Mouse (Mus musculus): ENCODE results near the gene Vps33a. TPM values are rescaled to one million over a fixed set of nuclear protein-coding genes. Genes with fewer than 3 reads are reported as not detected.

The Vps33a gene
- polyA plus RNA-seq, 1 experiment from 2014 or later: 43.7 TPM

DNA sequence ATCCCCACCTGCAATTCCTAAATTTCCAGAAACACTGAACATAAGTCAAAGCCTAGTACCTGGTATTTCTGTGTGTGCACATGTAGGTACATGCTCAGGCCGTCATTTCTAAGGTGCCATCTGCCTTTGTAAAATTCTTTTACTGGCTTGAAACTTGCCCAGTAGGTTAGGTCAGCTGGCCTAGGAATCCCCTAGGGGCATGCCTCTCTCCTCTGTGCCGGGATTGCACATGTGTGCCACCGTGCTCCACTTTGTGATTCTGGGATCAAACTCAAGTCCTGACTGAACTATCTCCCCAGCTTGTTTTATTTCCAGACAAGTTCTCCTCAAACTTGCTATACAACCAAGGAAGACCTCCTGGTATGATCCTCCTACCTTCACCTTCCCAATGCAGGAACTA, 3.9 kb upstream of the Vps33a start:
- Histone ChIP-seq H3K9ac (no peak overlapping the region), H3K4me3 (no peak overlapping the region), H3K4me1 (peaks cover 7% of the 10 kb centered on the region), H3K36me3 (peaks cover 40% of the 10 kb centered on the region), H3K4me2 (replicated peaks) (no peak overlapping the region), H3K27ac (no peak overlapping the region), H3K27me3 (no peaks in the 10 kb centered on the region), H3K9me3 (replicated peaks) (no peaks in the 10 kb centered on the region)
- no peak for ATAC-seq (ENCODE audit: low FRiP score)
- WGBS: 82% methylated on average over 3 of the region's 3 CpGs

DNA sequence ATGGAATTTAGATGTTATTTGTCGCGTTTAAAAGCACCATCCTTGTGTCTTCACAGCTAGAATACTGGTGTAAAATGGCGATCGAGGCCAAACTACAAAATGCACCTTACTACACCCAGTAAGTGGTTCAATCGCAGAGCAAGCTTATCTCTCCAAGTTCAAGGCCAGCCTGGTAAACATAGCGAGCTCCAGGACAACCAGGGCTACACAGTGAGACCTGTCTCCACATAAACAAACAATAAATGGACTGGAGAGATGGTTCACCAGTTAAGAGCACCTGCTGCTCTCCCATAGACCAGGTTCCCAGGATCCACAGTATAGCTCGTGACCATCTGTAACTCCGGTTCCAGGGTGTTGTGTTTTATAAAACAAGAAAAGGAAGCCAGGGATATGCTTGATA, 524 bp upstream of the Vps33a start:
- no peak overlapping the region for H3K27ac ChIP-seq
- H3K4me3 ChIP-seq: peak overlapping the region; percentile 92
- no peaks in the 10 kb centered on the region for H3K9me3 ChIP-seq (replicated peaks)
- no peaks in the 10 kb centered on the region for H3K27me3 ChIP-seq
- H3K4me1 ChIP-seq: peaks cover 9% of the 10 kb centered on the region
- H3K36me3 ChIP-seq: peaks cover 37% of the 10 kb centered on the region
- WGBS: 65% methylated on average over 8 of the region's 8 CpGs
- ATAC-seq (ENCODE audit: low FRiP score): peak; percentile 21; the same call in 1 of the 2 replicates
- peak overlapping the region; percentile 90 for H3K4me2 ChIP-seq (replicated peaks)
- no peak overlapping the region for H3K9ac ChIP-seq

DNA sequence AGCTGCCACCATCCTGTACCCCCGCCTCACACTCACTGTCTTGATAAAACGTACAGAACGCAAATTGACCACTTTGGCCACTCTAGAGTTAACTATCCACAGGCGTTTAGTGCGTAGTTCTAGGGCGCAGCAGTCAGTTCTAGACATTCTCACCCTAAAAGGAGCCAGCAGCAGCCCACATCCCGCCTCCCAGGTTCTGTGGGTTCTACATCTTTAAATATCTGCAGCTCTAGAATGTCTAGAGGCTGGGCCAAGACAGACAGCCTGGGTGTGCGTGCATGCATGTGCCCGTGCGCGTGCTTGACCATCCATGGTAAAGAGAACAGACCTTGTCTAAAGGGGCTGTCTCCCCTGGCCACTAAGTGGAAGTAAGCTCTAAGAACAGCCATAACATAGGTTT, 11.7 kb downstream of the Vps33a start:
- H3K4me1 ChIP-seq: no peaks in the 10 kb centered on the region
- 93% methylated on average over 11 of the region's 11 CpGs for WGBS

DNA sequence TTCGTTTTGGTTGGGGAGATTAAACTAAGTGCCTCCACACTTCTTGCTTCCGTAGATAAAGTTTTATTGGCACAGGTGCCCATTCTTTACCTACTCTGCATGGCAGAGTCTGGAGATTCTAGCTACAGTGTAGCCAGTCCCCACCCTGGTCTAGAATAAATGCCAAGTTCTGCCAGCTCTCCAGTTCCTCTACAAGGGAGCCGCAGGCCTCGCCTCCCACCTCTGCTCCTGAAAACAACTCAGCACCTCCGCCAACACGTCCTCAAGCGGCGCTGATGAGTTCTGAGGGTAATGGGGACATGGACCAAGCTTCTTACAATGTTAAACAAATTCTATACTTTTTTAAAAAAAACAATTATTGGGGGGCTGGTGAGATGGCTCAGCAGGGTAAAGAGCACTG, 13.2 kb downstream of the Vps33a start:
- H3K36me3 ChIP-seq: peaks cover 90% of the 10 kb centered on the region
- 95% methylated on average over 8 of the region's 8 CpGs for WGBS
- H3K4me1 ChIP-seq: no peaks in the 10 kb centered on the region
- no peak overlapping the region for H3K4me3 ChIP-seq
- H3K9me3 ChIP-seq (replicated peaks): no peaks in the 10 kb centered on the region
- no peak overlapping the region for H3K9ac ChIP-seq
- no peaks in the 10 kb centered on the region for H3K27me3 ChIP-seq
- ATAC-seq (ENCODE audit: low FRiP score): no peak
- H3K4me2 ChIP-seq (replicated peaks): no peak overlapping the region
- no peak overlapping the region for H3K27ac ChIP-seq

More for the DNA sequence above, 11.7 kb downstream of the Vps33a start:
- Histone ChIP-seq H3K27ac (no peak overlapping the region), H3K27me3 (no peaks in the 10 kb centered on the region), H3K9ac (no peak overlapping the region), H3K36me3 (peaks cover 95% of the 10 kb centered on the region), H3K4me2 (replicated peaks) (no peak overlapping the region), H3K9me3 (replicated peaks) (no peaks in the 10 kb centered on the region), H3K4me3 (no peak overlapping the region)
- no peak for ATAC-seq (ENCODE audit: low FRiP score)

DNA sequence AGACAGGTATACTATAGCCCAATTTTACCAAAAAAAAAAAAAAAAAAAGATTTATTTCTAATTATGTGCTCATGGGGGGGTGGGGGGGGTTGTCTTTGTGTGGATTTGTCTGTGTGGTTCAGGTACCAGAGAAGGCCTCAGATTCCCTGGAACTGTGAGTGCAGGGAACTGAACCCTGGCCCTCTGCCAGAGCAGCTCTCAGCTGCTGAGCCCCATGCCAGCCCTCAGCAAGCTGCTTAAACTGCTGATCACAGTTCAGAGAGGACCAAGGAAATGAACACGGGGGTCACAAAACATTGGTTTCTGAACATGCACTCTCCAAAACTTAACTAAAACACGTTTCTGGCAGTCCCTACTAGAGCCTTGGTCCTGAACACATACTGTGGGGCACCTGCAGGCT, 16.4 kb downstream of the Vps33a start:
- WGBS: 79% methylated on average over 2 of the region's 2 CpGs
- no peak overlapping the region for H3K4me2 ChIP-seq (replicated peaks)
- no peaks in the 10 kb centered on the region for H3K27me3 ChIP-seq
- H3K9me3 ChIP-seq (replicated peaks): no peaks in the 10 kb centered on the region
- H3K27ac ChIP-seq: no peak overlapping the region
- H3K4me3 ChIP-seq: no peak overlapping the region
- ATAC-seq (ENCODE audit: low FRiP score): no peak
- no peak overlapping the region for H3K9ac ChIP-seq
- no peaks in the 10 kb centered on the region for H3K4me1 ChIP-seq
- H3K36me3 ChIP-seq: peaks cover 62% of the 10 kb centered on the region

DNA sequence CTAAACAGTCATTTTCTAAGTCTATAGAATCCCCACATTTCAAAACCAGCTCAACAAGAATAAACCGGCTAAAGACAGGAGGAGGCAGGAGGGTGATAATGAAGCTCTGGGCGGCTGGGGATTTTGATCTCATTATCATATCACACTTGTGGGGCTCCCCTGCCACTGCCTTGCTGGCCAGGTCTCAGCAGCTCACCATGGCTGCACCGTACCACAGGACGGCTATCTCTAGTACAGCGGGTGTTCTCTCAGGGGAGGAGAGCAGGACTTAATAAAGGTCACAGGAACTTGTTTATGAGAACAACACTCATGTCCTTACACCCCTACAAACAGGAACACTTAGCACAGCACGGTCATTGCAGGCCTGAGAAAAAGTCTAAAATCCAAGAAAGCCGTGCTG, 17.1 kb downstream of the Vps33a start:
- no peaks in the 10 kb centered on the region for H3K27me3 ChIP-seq
- peaks cover 55% of the 10 kb centered on the region for H3K36me3 ChIP-seq
- H3K9me3 ChIP-seq (replicated peaks): no peaks in the 10 kb centered on the region
- H3K27ac ChIP-seq: no peak overlapping the region
- H3K4me2 ChIP-seq (replicated peaks): no peak overlapping the region
- ATAC-seq (ENCODE audit: low FRiP score): no peak
- H3K4me3 ChIP-seq: no peak overlapping the region
- H3K9ac ChIP-seq: no peak overlapping the region
- no peaks in the 10 kb centered on the region for H3K4me1 ChIP-seq
- 93% methylated on average over 7 of the region's 7 CpGs for WGBS

DNA sequence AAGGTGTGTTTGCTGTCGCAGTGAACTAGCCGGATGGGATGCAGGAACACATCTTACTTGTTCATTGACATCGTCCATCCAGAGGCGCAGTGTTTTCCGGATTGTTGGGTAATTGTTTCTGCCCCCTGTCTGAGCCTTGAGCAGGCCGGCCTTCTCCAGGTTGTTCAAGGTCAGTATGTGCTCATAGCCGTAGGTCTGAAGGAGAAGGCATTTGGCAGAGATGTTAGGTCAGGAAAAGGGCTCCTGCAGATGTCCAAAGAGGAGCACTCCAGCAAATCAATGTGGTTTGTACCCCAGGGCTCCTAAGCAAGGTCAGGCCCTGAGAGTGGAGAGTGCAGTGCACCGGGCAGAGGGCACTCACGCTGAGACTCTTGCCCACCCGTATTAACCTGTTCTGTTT, 39.0 kb downstream of the Vps33a start:
- Histone ChIP-seq H3K36me3 (peaks cover 78% of the 10 kb centered on the region), H3K9me3 (replicated peaks) (no peaks in the 10 kb centered on the region), H3K27me3 (no peaks in the 10 kb centered on the region), H3K27ac (no peak overlapping the region), H3K4me3 (no peak overlapping the region), H3K4me2 (replicated peaks) (no peak overlapping the region), H3K9ac (no peak overlapping the region), H3K4me1 (no peaks in the 10 kb centered on the region)
- 94% methylated on average over 10 of the region's 10 CpGs for WGBS
- no peak for ATAC-seq (ENCODE audit: low FRiP score)

DNA sequence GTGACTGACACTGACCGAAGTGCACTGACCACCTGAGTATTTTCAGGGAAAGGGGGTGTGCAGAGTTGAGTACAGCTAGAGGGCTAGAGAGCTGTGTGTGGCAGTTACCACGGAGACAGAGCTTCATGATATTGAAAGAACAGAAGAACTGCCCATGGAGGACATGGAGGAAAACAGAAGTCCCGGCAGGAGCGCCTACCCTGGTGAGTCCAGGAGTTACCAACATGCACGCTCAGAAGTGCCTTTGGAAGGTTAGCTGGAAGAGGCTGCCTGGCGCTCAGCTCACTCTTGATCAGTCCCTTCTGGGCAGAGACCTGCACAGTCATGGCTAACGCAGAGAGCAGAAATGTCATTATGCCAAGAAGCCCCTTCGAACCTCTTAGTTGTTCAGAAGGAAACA, 42.8 kb downstream of the Vps33a start:
- no peak overlapping the region for H3K9ac ChIP-seq
- no peaks in the 10 kb centered on the region; the same call in 1 of the 2 replicates for H3K4me1 ChIP-seq
- 91% methylated on average over 8 of the region's 8 CpGs for WGBS
- H3K4me3 ChIP-seq: no peak overlapping the region
- no peaks in the 10 kb centered on the region for H3K27me3 ChIP-seq
- no peak overlapping the region for H3K4me2 ChIP-seq (replicated peaks)
- H3K36me3 ChIP-seq: peaks cover 67% of the 10 kb centered on the region
- no peak overlapping the region for H3K27ac ChIP-seq
- ATAC-seq (ENCODE audit: low FRiP score): no peak
- no peaks in the 10 kb centered on the region for H3K9me3 ChIP-seq (replicated peaks)

DNA sequence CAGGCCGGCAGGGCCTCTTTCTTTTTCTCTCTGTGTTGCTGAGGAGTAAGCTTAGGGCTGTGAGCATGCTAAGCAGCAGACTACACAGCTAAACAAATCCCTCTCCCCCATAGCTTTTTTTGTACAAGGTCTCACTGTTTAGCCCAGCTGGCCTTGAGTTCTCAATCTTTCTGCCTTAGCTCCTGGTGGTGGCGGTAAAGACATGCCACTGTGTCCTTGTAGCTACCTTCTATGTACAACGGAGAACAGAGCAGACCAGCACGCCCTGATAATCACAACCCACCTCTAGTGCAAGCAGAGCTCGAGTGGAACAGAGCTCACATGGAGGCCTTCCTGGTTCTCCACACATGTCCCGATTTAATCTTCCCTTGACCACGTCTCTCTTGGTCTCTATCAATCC, 44.2 kb downstream of the Vps33a start:
- 82% methylated on average over 7 of the region's 7 CpGs for WGBS
- H3K4me3 ChIP-seq: no peak overlapping the region
- H3K27me3 ChIP-seq: no peaks in the 10 kb centered on the region
- peaks cover 6% of the 10 kb centered on the region for H3K4me1 ChIP-seq
- H3K27ac ChIP-seq: no peak overlapping the region
- H3K9me3 ChIP-seq (replicated peaks): no peaks in the 10 kb centered on the region
- no peak for ATAC-seq (ENCODE audit: low FRiP score)
- H3K9ac ChIP-seq: no peak overlapping the region
- peaks cover 55% of the 10 kb centered on the region for H3K36me3 ChIP-seq
- no peak overlapping the region for H3K4me2 ChIP-seq (replicated peaks)

DNA sequence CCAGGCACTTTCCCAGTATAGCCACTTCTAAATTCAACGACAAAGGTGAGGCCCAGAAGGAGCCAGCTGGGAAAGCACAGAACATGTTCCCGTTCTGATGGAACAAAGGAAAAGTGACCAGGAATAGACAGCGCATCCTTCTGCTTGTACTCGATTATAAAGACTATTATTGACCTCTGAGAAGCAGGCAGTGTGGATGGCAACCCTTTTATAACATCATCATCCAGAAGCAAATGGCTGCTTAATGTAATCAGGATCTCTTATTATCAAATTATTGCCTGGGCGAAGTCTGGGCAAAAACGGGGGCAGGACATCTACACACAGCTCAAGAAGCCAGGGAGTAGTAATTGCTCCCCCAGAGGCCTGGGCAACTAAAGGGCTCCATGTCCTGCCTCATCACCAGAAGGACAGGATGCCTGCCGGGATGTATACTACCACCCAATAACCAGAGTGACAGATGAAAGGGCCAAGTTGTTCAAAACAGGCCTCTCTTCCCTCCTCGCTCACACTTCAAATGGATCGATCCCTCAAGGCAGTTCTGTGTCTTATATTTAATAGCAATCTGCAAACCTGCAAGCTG, 46.8 kb downstream of the Vps33a start:
- Histone ChIP-seq H3K4me2 (replicated peaks) (no peak overlapping the region), H3K36me3 (peaks cover 28% of the 10 kb centered on the region), H3K4me3 (no peak overlapping the region), H3K9me3 (replicated peaks) (no peaks in the 10 kb centered on the region), H3K27ac (no peak overlapping the region), H3K9ac (no peak overlapping the region), H3K4me1 (peaks cover 28% of the 10 kb centered on the region), H3K27me3 (no peaks in the 10 kb centered on the region)
- no peak for ATAC-seq (ENCODE audit: low FRiP score)
- 88% methylated on average over 9 of the region's 9 CpGs for WGBS

DNA sequence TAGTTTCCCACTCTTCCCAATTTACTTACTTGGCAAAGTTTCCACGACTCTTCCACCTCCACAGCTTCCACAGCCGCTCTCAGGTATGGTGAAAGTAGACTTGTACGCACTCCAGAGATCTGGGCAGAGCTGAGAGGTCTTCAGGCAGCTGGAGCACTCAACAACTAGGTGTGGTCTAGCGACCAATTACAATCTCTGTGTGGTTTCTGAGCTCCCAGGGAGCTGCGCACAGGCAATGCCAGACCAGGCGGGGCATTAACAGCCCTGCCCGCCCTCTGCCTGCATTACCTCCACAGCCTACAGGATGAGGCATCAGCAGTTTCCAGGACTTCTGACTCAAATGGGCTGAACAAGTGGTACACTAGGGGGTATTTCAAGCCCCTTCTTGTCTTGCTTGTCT, 47.6 kb downstream of the Vps33a start, which contains the start of gene Gm49027:
Gene Gm49027, minus strand, starts transcription at position 208 of the 400 bp plus-strand sequence.
- peaks cover 28% of the 10 kb centered on the region for H3K4me1 ChIP-seq
- no peak for ATAC-seq (ENCODE audit: low FRiP score)
- H3K4me2 ChIP-seq (replicated peaks): peak within 1 kb of the TSS; percentile 96
- H3K9me3 ChIP-seq (replicated peaks): no peaks in the 10 kb centered on the region
- peaks cover 21% of the 10 kb centered on the region for H3K36me3 ChIP-seq
- peak within 1 kb of the TSS; percentile 81 for H3K27ac ChIP-seq
- H3K27me3 ChIP-seq: no peaks in the 10 kb centered on the region
- peak within 1 kb of the TSS; percentile 59 for H3K9ac ChIP-seq
- WGBS: 87% methylated on average over 7 of the region's 7 CpGs
- H3K4me3 ChIP-seq: peak within 1 kb of the TSS; percentile 94

DNA sequence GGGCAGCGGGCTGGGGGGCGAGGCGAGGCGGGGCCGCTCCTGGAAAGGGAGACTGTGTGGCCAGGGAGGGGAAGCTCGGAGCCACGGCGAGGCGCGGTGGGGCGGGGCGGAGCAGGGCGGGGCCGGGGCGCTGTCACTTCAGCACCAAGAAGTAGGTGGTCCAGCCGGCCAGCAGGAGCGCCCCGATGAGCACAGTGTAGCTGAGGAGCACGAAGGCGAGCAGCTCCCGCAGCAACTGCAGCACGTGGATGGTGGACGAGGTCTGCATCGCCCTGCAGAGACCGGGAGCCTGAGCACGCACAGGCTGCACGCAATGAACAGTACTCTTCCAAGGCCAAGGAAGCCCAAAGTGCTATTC, 48.5 kb downstream of the Vps33a start:
- peak; percentile 93 for ATAC-seq (ENCODE audit: low FRiP score)
- WGBS: under 1% methylated on average over 22 of the region's 27 CpGs

DNA sequence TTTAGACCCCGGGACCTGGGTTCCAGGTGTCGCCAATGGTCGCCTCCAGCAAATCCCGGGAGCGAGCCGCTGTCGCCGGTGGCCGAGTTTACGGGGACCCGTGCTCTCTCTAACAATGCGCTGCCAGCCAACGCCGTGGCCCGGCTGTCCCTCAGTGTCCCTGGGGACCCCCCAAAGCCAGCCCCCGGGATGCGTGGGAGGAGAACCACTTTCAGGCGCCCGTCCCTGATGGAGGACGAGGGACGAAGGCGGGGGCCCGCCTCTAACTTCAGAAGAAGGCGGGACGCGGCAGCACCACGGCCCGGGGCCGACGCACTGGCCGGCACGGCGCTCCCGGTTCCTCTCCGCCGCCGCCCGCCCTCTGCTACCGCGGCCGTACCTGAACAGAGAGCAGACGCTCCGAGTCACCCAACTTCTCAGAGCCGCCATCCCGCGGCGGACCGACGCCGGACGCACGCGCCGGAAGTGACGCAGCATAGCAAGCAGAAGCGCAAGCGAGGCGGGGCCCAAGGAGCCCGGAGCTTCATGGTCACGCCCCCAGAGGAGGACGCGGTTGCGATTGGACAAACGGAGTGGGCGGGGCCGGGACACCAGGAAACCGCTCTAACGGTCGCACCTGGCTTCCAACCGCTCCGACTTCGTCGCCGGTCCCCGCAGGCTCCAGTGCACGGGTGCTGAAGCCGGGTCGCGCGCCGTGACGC, 49.0 kb downstream of the Vps33a start, which contains the start of gene Diablo:
Gene Diablo, minus strand, starts transcription at position 485 of the 701 bp plus-strand sequence.
- Histone ChIP-seq H3K27ac (peak within 1 kb of the TSS; percentile 81), H3K4me2 (replicated peaks) (peak within 1 kb of the TSS; percentile 96), H3K9ac (peak within 1 kb of the TSS; percentile 88), H3K36me3 (peaks cover 13% of the 10 kb centered on the region), H3K4me3 (peak within 1 kb of the TSS; percentile 94), H3K9me3 (replicated peaks) (no peaks in the 10 kb centered on the region), H3K27me3 (no peaks in the 10 kb centered on the region), H3K4me1 (peaks cover 28% of the 10 kb centered on the region)
- WGBS: under 1% methylated on average over 77 of the region's 82 CpGs
- peak; percentile 98 for ATAC-seq (ENCODE audit: low FRiP score)

More for the DNA sequence above, 48.5 kb downstream of the Vps33a start:
- Histone ChIP-seq H3K27ac (peak overlapping the region; percentile 81), H3K27me3 (no peaks in the 10 kb centered on the region), H3K4me3 (peak overlapping the region; percentile 94), H3K9me3 (replicated peaks) (no peaks in the 10 kb centered on the region), H3K4me2 (replicated peaks) (peak overlapping the region; percentile 96), H3K36me3 (peaks cover 17% of the 10 kb centered on the region), H3K9ac (peak overlapping the region; percentile 59), H3K4me1 (peaks cover 28% of the 10 kb centered on the region)
